Mouse (Mus musculus) lung, adult 2 months (tissue): ENCODE measurements around the gene Surf2. TPM values are rescaled to one million over a fixed set of nuclear protein-coding genes. Genes with fewer than 3 reads are reported as not detected.
A peak's percentile ranks its signal among the peaks of the same experiment; 100 is the strongest.

ENCODE experiments used
- DNase-seq: peaks from one replicate; pipeline ENCODE4 v3.0.0; 2022
- H3K4me1 ChIP-seq: fragments of 200-500 bp; 2 replicates; pipeline ENCODE4 v1.6.1; 2011; ENCODE audit warnings: low read length; ENCODE audit not compliant: control insufficient read depth, insufficient read depth
- H3K4me3 ChIP-seq: fragments of 200-500 bp; replicated peaks from 2 replicates; pipeline ENCODE3; 2011; ENCODE audit warnings: low read depth, mild to moderate bottlenecking, control low read depth, low read length; ENCODE audit errors: extremely low read depth
- CTCF ChIP-seq: fragments of 200-500 bp; IDR thresholded peaks from 2 replicates; pipeline ENCODE4 v1.5.1; 2011; ENCODE audit warnings: mild to moderate bottlenecking, low read length, control low read depth; ENCODE audit not compliant: insufficient read depth
- POLR2A ChIP-seq: fragments of 200-500 bp; IDR thresholded peaks from 2 replicates; pipeline ENCODE4 v1.6.1; 2011; ENCODE audit warnings: low read depth, mild to moderate bottlenecking, control low read depth, low read length, borderline replicate concordance; ENCODE audit errors: extremely low read depth
- WGBS: fragments of 180-500 bp; shearing (Covaris S2); methylation state at CpG from one replicate; pipeline ENCODE4 v1.1.7; 2018; 5-methylcytosine and 5-hydroxymethylcytosine counted together
- polyA plus RNA-seq: library from polyadenylated mRNA; depleted of rRNA; stranded (reverse); fragments of >200 nt; gene quantifications from 2 replicates; pipeline ENCODE4 v1.2.3, GENCODE M21; 2012

Gene Surf2
- polyA plus RNA-seq, 1 experiment: 21.0 TPM

DNA sequence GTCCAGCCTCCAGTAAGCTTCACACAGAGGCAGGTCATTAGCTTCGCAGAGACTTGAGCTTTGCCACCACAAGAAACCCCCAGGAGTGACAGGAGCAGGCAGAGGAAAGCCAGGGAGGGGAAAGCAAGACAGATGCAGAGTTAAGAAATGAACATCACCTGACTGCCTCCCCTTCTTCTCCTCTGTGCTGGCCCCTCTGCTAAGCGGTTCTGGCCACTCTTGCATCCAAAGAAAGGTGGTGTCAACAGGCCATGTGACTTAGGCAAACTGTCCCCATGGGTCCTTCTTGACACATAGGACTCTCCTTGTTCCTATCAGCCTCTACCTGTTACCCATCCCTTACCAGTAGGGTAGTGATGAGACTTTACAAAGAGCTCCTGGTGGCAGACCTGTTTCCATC lies 10.2 kb upstream of the Surf2 start:
- H3K4me3 ChIP-seq: no peak overlapping the region
- 91% methylated on average over 2 of the region's 2 CpGs for WGBS
- H3K4me1 ChIP-seq: peaks cover 18% of the 10 kb centered on the region
- DNase-seq: no peak
- TF ChIP-seq CTCF (no peak), POLR2A (no peak)

- no peak for TF ChIP-seq CTCF
- TF ChIP-seq POLR2A: no peak
- Histone ChIP-seq H3K4me1 (peaks cover 20% of the 10 kb centered on the region), H3K4me3 (no peak overlapping the region)
- 97% methylated on average over 3 of the region's 3 CpGs for WGBS
- DNase-seq: no peak
These were observed 9.7 kb upstream of the Surf2 start for GRCm38 (mm10) chr2:26906431-26906830.

- Histone ChIP-seq H3K4me1 (peaks cover 18% of the 10 kb centered on the region), H3K4me3 (no peak overlapping the region)
- 22% methylated on average over 4 of the region's 4 CpGs for WGBS
- DNase-seq: peak; percentile 37
- no peak for TF ChIP-seq POLR2A
- peak; percentile 82 for TF ChIP-seq CTCF
These were observed 9.1 kb upstream of the Surf2 start for GRCm38 (mm10) chr2:26907109-26907508.

GRCm38 (mm10) chr2:26908710-26909386 lies 7.3 kb upstream of the Surf2 start:
- H3K4me3 ChIP-seq: no peak overlapping the region
- peaks cover 12% of the 10 kb centered on the region for H3K4me1 ChIP-seq
- no peak for TF ChIP-seq POLR2A
- TF ChIP-seq CTCF: no peak
- no peak for DNase-seq
- WGBS: 62% methylated on average over 18 of the region's 18 CpGs

- no peak for TF ChIP-seq POLR2A
- no peak for TF ChIP-seq CTCF
- no peak for DNase-seq
- no peak overlapping the region for H3K4me3 ChIP-seq
- peaks cover 12% of the 10 kb centered on the region for H3K4me1 ChIP-seq
These were observed 6.8 kb upstream of the Surf2 start for GRCm38 (mm10) chr2:26909387-26909784.

- TF ChIP-seq CTCF (no peak), POLR2A (peak; percentile 89)
These were observed 5.8 kb upstream of the Surf2 start, which contains the start of the genes Med22 and Rpl7a for GRCm38 (mm10) chr2:26910124-26910993. Gene Med22 (minus strand): TSS chr2:26910677. Gene Rpl7a (plus strand): TSS chr2:26910764.

GRCm38 (mm10) chr2:26910994-26911765 lies 5.0 kb upstream of the Surf2 start:
- TF ChIP-seq POLR2A (no peak), CTCF (no peak)
- Histone ChIP-seq H3K4me1 (peaks cover 12% of the 10 kb centered on the region), H3K4me3 (peak overlapping the region; percentile 88)
- WGBS: under 1% methylated on average over 37 of the region's 37 CpGs
- DNase-seq: no peak

More at GRCm38 (mm10) chr2:26910124-26910993, 5.8 kb upstream of the Surf2 start, which contains the start of the genes Med22 and Rpl7a:
- peak within 1 kb of the TSS; percentile 88 for H3K4me3 ChIP-seq
- WGBS: under 1% methylated on average over 73 of the region's 74 CpGs
- peaks cover 12% of the 10 kb centered on the region for H3K4me1 ChIP-seq
- DNase-seq: peak; percentile 100

DNA sequence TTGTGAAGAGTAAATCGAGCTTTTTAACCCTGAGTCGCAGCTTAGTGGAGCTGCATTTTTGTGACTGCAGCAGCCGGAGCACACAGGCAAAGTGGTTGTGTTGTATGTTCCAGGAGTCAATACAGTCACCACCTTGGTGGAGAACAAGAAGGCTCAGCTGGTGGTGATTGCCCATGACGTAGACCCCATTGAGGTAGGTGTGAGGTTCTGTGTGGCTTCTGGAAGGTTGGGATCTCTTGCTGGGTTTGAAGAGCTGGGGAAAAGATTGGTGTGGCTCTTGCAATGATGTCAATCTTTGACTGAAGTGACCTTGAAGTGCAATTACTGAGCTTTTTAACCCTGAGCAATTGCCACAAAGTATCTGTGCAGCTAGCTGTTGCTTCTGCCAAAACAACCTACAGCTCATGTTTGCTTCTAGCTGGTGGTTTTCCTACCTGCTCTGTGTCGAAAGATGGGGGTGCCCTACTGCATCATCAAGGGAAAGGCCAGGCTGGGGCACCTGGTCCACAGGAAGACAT lies 3.9 kb upstream of the Surf2 start:
- peaks cover 19% of the 10 kb centered on the region for H3K4me1 ChIP-seq

GRCm38 (mm10) chr2:26913416-26914147 lies 2.6 kb upstream of the Surf2 start:
- 75% methylated on average over 17 of the region's 17 CpGs for WGBS
- TF ChIP-seq CTCF (no peak), POLR2A (no peak)
- no peak overlapping the region for H3K4me3 ChIP-seq
- no peak for DNase-seq
- H3K4me1 ChIP-seq: peaks cover 16% of the 10 kb centered on the region

More for the DNA sequence above, 3.9 kb upstream of the Surf2 start:
- DNase-seq: no peak
- WGBS: 59% methylated on average over 5 of the region's 5 CpGs
- no peak overlapping the region for H3K4me3 ChIP-seq
- TF ChIP-seq POLR2A (no peak), CTCF (no peak)
